Mouse (Mus musculus): ENCODE measurements around the gene Stk26.

- no peak for TF ChIP-seq POLR2A (IDR thresholded peaks at IDR 0.05; ENCODE audit: low read depth, low read length)
- no peak for TF ChIP-seq CTCF (IDR thresholded peaks at IDR 0.05; ENCODE audit: extremely low read depth, insufficient read depth, insufficient read length, insufficient replicate concordance)
Measured at GRCm38 (mm10) chrX:50887999-50888398, 47.2 kb downstream of the Stk26 start.
